Mouse (Mus musculus) embryo, embryonic 10 days (tissue): ENCODE results near the gene Nmbr.
A peak's percentile ranks its signal among the peaks of the same experiment; 100 is the strongest.

Source experiments
- DNase-seq: peaks from one replicate; pipeline ENCODE4 v3.0.0-alpha.2; 2015; ENCODE audit warnings: low spot score

Nmbr gene

GRCm38 (mm10) chr10:14705072-14706066 is at the start of gene Nmbr, which contains the start of gene Vta1:
TSS of gene Nmbr (plus strand) at chr10:14705591.
TSS of gene Vta1 (minus strand) at chr10:14705560.
- DNase-seq, result peak; percentile 98

DNA sequence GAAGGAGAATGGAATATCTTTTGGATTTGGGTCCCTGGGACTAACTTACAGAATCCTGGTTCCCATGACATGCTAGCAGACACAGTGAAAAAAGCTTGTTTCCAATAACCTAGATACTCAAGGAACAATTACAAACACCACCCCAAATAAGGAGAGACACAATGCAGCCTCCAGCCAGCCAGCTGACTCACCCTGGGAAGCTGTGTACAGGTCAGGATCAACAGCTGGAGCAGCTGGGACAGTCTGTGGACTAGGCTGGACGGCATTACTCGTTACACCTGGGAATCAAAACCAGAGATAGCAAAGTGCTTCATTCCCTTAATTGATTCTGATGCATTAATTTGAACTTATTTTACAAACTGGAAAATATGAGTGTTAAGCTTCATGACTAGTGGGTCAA is 44.5 kb upstream of the Nmbr start:
- no peak for DNase-seq

GRCm38 (mm10) chr10:14666147-14666546 is 39.2 kb upstream of the Nmbr start:
- DNase-seq, result no peak

DNA sequence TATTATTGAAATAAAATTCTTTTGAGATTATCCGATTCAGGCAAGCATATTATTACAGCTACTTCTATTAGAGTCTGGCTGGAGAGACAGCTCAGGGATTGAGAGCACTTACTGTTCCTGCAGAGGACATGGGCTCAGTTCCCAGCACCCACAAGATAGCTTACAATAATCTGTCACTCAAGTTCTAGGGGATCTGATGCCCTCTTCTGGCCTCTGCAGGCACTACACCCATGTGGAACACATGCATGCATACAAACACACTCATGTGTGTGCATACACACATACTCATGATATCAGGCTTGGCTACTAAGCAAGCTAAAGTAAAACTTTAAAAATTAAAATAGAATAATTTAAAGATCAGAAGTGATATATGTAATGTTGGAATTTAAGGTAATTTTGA is 19.7 kb upstream of the Nmbr start:
- no peak for DNase-seq

DNA sequence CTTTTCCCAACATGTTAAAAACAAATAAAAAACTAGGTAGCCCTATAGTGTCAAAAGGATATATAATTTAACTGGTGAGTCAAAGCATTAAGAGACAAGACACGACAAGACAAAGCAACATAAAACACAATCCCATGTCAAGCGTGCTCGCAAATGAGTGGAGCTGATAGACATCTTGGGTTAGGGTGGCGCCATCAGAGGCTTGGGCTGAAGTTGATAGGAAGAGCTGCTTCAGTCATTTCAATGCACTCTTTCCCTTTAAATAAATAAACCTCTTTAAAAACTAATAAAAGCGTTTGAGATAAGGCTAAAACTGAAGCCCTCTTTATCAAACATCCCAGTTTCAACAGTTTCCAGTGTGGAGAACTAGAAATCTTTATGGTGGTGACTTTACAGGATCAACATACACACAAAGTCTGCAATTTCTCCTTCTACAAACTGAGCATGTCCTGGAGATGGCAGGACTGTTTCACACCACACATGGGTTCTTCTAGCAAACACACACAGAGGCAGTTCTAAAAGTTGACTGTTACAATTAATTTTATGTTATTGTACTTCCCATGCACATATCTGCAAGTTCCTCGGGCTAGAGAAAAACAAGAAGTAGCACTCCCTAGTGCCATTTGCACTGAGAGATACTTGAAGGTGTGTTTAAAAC is 16.5 kb upstream of the Nmbr start:
- no peak for DNase-seq

DNA sequence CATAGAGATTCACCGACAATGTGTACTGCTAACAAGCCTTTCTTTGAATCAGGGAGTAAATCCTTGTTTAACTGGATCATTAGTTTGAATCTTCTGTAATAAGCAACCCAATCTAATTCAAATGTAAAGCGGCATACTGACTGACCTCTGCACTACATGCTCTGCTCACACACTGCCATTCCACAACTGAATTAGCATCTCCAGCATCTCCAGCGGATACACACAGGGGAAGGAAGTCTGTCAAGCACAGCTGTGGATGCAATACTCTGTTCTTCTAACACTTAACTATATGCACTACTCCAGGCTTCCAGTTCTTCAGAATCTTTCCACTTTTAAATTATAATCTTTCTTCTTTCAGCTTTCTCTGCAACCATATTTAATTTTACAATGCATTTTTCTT is 15.0 kb upstream of the Nmbr start:
- no peak for DNase-seq

- no peak for DNase-seq
Measured at GRCm38 (mm10) chr10:14703239-14703638, 2.2 kb upstream of the Nmbr start.

GRCm38 (mm10) chr10:14703830-14704420 is 1.5 kb upstream of the Nmbr start:
- no peak for DNase-seq

- DNase-seq, result no peak
Measured at GRCm38 (mm10) chr10:14718114-14718513, 12.7 kb downstream of the Nmbr start, which contains the start of gene Gje1. TSS of gene Gje1 (minus strand) at chr10:14718214.

DNA sequence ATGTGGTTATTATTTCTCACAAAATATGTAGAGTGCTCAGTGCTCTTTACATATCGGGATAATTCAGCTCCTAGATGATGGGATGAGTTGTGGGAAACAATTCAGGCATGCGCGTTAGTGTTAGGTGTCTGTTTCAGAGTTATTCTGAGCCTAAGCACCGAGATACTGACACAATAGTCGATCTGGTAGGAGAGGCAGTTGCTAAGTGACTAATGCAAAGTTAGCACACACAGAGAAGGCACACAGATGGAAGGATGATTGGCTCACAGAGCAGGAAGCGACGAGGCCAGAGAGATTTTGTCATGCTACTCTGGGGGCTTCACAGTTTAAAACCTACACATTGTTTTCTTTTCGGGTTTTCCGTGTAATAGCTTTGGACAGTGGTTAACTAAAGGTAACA is 20.3 kb downstream of the Nmbr start:
- no peak for DNase-seq

- DNase-seq, result peak; percentile 71
Measured at GRCm38 (mm10) chr10:14734285-14734684, 28.9 kb downstream of the Nmbr start.

DNA sequence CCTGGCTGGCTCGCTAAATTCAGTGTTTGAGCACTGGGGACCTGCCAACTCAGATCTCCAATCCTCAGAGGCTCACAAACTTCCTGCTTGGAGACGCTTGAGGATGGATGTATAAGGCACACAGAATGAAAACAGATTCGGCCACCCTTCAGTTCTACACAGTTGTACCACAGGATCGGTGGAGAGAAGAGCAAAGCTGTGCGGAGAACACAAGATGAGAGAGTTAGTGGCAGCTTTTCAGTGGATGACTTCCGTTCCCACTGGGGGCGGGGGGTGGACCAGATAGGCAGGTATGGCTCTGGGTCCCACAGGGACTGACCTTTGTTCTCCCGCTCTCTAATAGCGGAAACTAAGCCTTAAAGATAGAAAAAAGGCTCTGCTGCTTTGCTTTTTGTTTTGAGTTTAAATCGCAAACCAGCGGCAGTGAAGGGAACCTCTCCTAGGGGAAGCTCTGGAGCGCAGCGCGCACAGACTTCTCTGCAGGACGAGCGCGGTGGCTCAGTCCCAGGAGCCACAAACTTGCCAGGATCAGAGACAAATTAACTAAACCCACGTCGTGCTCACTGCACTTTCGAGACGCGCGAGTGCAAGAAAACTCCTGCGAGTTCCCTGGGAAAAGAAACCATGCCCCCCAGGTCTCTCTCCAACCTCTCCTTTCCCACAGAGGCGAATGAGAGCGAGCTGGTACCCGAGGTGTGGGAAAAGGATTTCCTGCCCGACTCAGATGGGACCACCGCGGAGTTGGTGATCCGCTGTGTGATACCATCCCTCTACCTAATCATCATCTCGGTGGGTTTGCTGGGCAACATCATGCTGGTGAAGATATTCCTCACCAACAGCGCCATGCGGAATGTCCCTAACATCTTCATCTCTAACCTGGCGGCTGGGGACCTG is 54.5 kb downstream of the Nmbr start:
- DNase-seq, result peak; percentile 37

- DNase-seq, result no peak
Measured at GRCm38 (mm10) chr10:14760618-14761017, 55.2 kb downstream of the Nmbr start.

DNA sequence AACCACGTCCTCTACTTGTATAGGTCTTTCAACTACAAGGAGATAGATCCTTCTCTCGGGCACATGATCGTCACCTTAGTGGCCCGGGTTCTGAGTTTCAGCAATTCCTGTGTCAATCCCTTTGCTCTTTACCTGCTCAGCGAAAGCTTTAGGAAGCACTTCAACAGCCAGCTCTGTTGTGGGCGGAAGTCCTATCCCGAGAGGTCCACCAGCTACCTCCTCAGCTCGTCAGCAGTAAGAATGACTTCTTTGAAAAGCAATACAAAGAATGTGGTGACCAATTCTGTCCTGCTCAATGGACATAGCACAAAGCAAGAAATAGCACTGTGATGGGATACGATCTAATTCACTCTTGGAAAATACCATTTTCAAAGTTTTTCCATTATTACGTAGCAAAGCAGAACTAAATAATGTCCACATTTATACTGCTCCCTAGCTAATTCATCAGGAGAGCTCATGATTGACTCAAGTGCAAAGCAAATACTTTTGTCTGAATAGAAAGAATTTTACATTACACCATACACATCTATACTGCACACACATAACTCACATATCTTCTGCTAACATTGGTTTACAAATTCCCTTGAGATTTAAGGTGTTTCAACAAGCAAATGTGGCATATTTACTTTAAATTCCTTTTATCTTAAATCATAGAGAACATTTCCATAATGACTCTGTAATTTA is 65.0 kb downstream of the Nmbr start:
- no peak for DNase-seq

DNA sequence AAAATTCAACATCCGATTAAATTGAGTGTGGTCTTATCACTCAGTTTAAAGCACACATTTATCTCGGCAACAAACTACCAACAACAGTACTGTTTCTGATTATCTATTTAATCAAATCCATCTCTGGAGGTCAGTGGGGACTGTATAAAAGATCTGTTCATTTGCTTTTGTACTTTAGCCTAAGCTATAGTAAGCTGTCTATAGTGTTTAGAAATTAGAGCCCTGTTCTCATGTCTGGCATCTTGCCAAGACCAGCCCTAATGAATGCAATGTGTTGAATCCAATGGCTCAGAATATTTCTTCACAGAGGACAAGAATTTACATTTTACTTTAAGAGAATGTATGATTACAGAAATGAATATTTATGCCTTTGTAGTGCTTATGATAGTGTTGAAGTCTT is 69.1 kb downstream of the Nmbr start:
- DNase-seq, result no peak

DNA sequence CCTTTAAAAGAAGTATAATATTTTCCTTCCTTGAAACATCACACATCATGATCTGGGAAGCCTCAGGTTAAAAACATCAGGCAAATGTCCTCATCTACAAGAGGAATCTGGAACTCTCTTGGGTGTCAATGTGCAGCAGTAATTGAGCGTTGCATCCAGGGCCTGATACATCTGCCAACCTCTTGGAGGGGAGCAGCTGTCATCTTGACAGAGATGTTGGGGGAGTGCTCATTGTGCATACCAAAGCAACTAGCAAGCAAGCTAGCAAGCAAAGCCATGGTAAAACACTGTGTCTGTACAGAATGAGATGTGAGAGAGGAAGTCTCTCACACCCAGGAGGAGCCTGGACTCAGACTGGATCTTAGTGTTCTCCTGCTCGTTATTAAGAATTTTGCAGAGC is 84.6 kb downstream of the Nmbr start:
- no peak for DNase-seq

GRCm38 (mm10) chr10:14816970-14817369 is 111.6 kb downstream of the Nmbr start:
- DNase-seq, result no peak
